Mouse (Mus musculus): ENCODE results near the gene Dpagt1. TPM values are rescaled to one million over a fixed set of nuclear protein-coding genes. Genes with fewer than 3 reads are reported as not detected.
"Not testable (repeated sequence)": the region's sequence is repeated elsewhere in the genome, so short reads cannot be mapped to it uniquely, and the experiment has no call there.

The Dpagt1 gene
- total and polyA plus RNA-seq, 2 experiments, result 8.7 to 71.7 TPM

GRCm38 (mm10) chr9:44318826-44319095 is 7.1 kb upstream of the Dpagt1 start:
- TF ChIP-seq POLR2A (IDR thresholded peaks at IDR 0.05; ENCODE audit: extremely low read depth, insufficient read depth, low read length), result 0 out of 2 replicates have a peak, but pooled peaks have one; percentile 20
- no peak for TF ChIP-seq CTCF (IDR thresholded peaks at IDR 0.05; ENCODE audit: low read depth, low read length)
- peaks cover 21% of the 10 kb centered on the region; the same call in 1 of the 2 replicates for H3K36me3 ChIP-seq (ENCODE audit: control insufficient read depth, insufficient read depth, low read length)
- peak overlapping the region; percentile 98 for H3K4me3 ChIP-seq (ENCODE audit: insufficient read depth, low read depth, low read length)
- H3K27ac ChIP-seq (replicated peaks; ENCODE audit: insufficient read depth, low read depth, low read length), result peak overlapping the region; percentile 85
- WGBS, result 3% methylated on average over 3 of the region's 3 CpGs
- H3K27me3 ChIP-seq (ENCODE audit: control insufficient read depth, insufficient read depth, low read length), result no peaks in the 10 kb centered on the region
- no peak for DNase-seq (ENCODE audit: extremely low read depth, low read depth, low spot score)
- H3K9ac ChIP-seq (ENCODE audit: low read depth, low read length), result peak overlapping the region; percentile 99
- H3K4me1 ChIP-seq (ENCODE audit: control insufficient read depth, insufficient read depth, low read length), result peaks cover 14% of the 10 kb centered on the region
- peaks cover 18% of the 10 kb centered on the region for H3K79me2 ChIP-seq (ENCODE audit: control insufficient read depth, insufficient read depth, low read length)

GRCm38 (mm10) chr9:44319105-44319886 is 6.5 kb upstream of the Dpagt1 start:
- Histone ChIP-seq H3K9ac (ENCODE audit: low read depth, low read length) (peak overlapping the region; percentile 99), H3K27me3 (ENCODE audit: control insufficient read depth, insufficient read depth, low read length) (no peaks in the 10 kb centered on the region), H3K4me3 (ENCODE audit: insufficient read depth, low read depth, low read length) (peak overlapping the region; percentile 98), H3K79me2 (ENCODE audit: control insufficient read depth, insufficient read depth, low read length) (peaks cover 18% of the 10 kb centered on the region), H3K27ac (replicated peaks; ENCODE audit: insufficient read depth, low read depth, low read length) (peak overlapping the region; percentile 85), H3K36me3 (ENCODE audit: control insufficient read depth, insufficient read depth, low read length) (peaks cover 17% of the 10 kb centered on the region; the same call in 1 of the 2 replicates), H3K4me1 (ENCODE audit: control insufficient read depth, insufficient read depth, low read length) (peaks cover 14% of the 10 kb centered on the region)
- under 1% methylated on average over 36 of the region's 37 CpGs for WGBS
- peak; percentile 52 for DNase-seq (ENCODE audit: extremely low read depth, low read depth, low spot score)
- no peak for TF ChIP-seq CTCF (IDR thresholded peaks at IDR 0.05; ENCODE audit: low read depth, low read length)
- no peak for TF ChIP-seq POLR2A (IDR thresholded peaks at IDR 0.05; ENCODE audit: extremely low read depth, insufficient read depth, low read length)

GRCm38 (mm10) chr9:44319887-44320798 is 5.7 kb upstream of the Dpagt1 start, which contains the start of gene C2cd2l:
Gene C2cd2l, minus strand, starts transcription at chr9:44320285.
- under 1% methylated on average over 67 of the region's 67 CpGs for WGBS
- peaks cover 14% of the 10 kb centered on the region; the same call in 1 of the 2 replicates for H3K36me3 ChIP-seq (ENCODE audit: control insufficient read depth, insufficient read depth, low read length)

GRCm38 (mm10) chr9:44320799-44321133 is 5.1 kb upstream of the Dpagt1 start:
- H3K4me3 ChIP-seq (ENCODE audit: insufficient read depth, low read depth, low read length), result 0 out of 2 replicates have a peak overlapping the region, but pooled peaks have one; percentile 13
- H3K36me3 ChIP-seq (ENCODE audit: control insufficient read depth, insufficient read depth, low read length), result peaks cover 8% of the 10 kb centered on the region; the same call in 1 of the 2 replicates
- 11% methylated on average over 6 of the region's 6 CpGs for WGBS
- H3K27ac ChIP-seq (replicated peaks; ENCODE audit: insufficient read depth, low read depth, low read length), result peak overlapping the region; percentile 81
- peak; percentile 68 for DNase-seq (ENCODE audit: extremely low read depth, low read depth, low spot score)
- H3K27me3 ChIP-seq (ENCODE audit: control insufficient read depth, insufficient read depth, low read length), result no peaks in the 10 kb centered on the region
- TF ChIP-seq POLR2A (IDR thresholded peaks at IDR 0.05; ENCODE audit: extremely low read depth, insufficient read depth, low read length) (no peak), CTCF (IDR thresholded peaks at IDR 0.05; ENCODE audit: low read depth, low read length) (no peak)
- H3K9ac ChIP-seq (ENCODE audit: low read depth, low read length), result peak overlapping the region; percentile 51
- H3K4me1 ChIP-seq (ENCODE audit: control insufficient read depth, insufficient read depth, low read length), result peaks cover 15% of the 10 kb centered on the region
- peaks cover 18% of the 10 kb centered on the region for H3K79me2 ChIP-seq (ENCODE audit: control insufficient read depth, insufficient read depth, low read length)

More at GRCm38 (mm10) chr9:44319887-44320798, 5.7 kb upstream of the Dpagt1 start, which contains the start of gene C2cd2l:
- Histone ChIP-seq H3K79me2 (ENCODE audit: control insufficient read depth, insufficient read depth, low read length) (peaks cover 18% of the 10 kb centered on the region), H3K4me3 (ENCODE audit: insufficient read depth, low read depth, low read length) (peak within 1 kb of the TSS; percentile 98), H3K9ac (ENCODE audit: low read depth, low read length) (peak within 1 kb of the TSS; percentile 99), H3K4me1 (ENCODE audit: control insufficient read depth, insufficient read depth, low read length) (peaks cover 14% of the 10 kb centered on the region), H3K27ac (replicated peaks; ENCODE audit: insufficient read depth, low read depth, low read length) (peak within 1 kb of the TSS; percentile 85), H3K27me3 (ENCODE audit: control insufficient read depth, insufficient read depth, low read length) (no peaks in the 10 kb centered on the region)
- DNase-seq (ENCODE audit: extremely low read depth, low read depth, low spot score), result peak; percentile 93
- TF ChIP-seq CTCF (IDR thresholded peaks at IDR 0.05; ENCODE audit: low read depth, low read length), result no peak
- TF ChIP-seq POLR2A (IDR thresholded peaks at IDR 0.05; ENCODE audit: extremely low read depth, insufficient read depth, low read length), result peak; percentile 86

- not testable (repeated sequence) for H3K4me3 ChIP-seq (ENCODE audit: insufficient read depth, low read depth, low read length); H3K27ac ChIP-seq (replicated peaks; ENCODE audit: insufficient read depth, low read depth, low read length); H3K9ac ChIP-seq (ENCODE audit: low read depth, low read length); H3K36me3 ChIP-seq (ENCODE audit: control insufficient read depth, insufficient read depth, low read length); DNase-seq (ENCODE audit: extremely low read depth, low read depth, low spot score); H3K27me3 ChIP-seq (ENCODE audit: control insufficient read depth, insufficient read depth, low read length); H3K4me1 ChIP-seq (ENCODE audit: control insufficient read depth, insufficient read depth, low read length)
- 85% methylated on average over 3 of the region's 4 CpGs for WGBS
- peaks cover 16% of the 10 kb centered on the region for H3K79me2 ChIP-seq (ENCODE audit: control insufficient read depth, insufficient read depth, low read length)
Measured at GRCm38 (mm10) chr9:44323656-44324055, 2.2 kb upstream of the Dpagt1 start.

Data from liver, adult 2 months (tissue).